Mouse (Mus musculus): Measurements from ENCODE around the gene Thbd. TPM values are rescaled to one million over a fixed set of nuclear protein-coding genes. Genes with fewer than 3 reads are reported as not detected.

Thbd gene
- polyA plus RNA-seq, 1 experiment: 4.1 TPM

DNA sequence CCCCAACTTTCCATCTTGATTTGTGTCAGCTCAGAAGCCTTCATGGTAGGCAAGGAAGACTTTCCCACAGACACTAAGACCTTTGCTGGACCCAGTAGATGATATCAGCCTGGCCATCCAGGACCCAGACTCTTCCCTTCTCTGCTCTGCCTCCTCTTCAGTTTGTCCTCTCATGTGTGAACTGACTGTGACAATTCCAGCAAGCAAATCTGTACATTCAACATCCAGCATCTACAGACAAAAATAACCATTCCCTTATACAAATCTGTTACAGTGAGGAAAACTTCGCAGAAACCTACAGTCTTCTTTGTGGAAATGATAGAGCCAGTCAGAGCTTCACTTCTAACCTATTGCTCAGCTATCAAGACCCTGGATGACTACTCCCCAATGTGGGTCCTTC, 50.8 kb downstream of the Thbd start:
- no peak overlapping the region for H3ac ChIP-seq (ENCODE audit: control insufficient read depth, insufficient read length)
- no peak for TF ChIP-seq MYOD1 (IDR thresholded peaks at IDR 0.05; ENCODE audit: control insufficient read depth in 1 of 3, insufficient read length in 2 of 3, low read depth in 2 of 3)
- TF ChIP-seq MAX (IDR thresholded peaks at IDR 0.05; ENCODE audit: low read depth): no peak
- no peak overlapping the region for H3K4me3 ChIP-seq
- no peaks in the 10 kb centered on the region for H3K79me2 ChIP-seq (ENCODE audit: control insufficient read depth, insufficient read depth)
- no peaks in the 10 kb centered on the region for H3K27me3 ChIP-seq (ENCODE audit: control insufficient read depth, insufficient read depth, insufficient read length)
- H3K36me3 ChIP-seq (ENCODE audit: control insufficient read depth, insufficient read depth): no peaks in the 10 kb centered on the region
- no peak overlapping the region for H3K4me2 ChIP-seq (ENCODE audit: low read depth)

Other genes starting within 250 kb of the Thbd start
- not detected for gene Sstr4, start 12.8 kb downstream of the Thbd start, polyA plus RNA-seq (2012; fragmentation: generic; extraction: Trizol)
- 0.12 TPM for gene Cd93, start 35.4 kb upstream of the Thbd start, polyA plus RNA-seq (2012; fragmentation: generic; extraction: Trizol)

All from myocyte (in vitro differentiated cells).